Mouse (Mus musculus) c-Kit-positive CD71-positive TER-119-negative erythroid progenitor cells, embryonic 14.5 days (primary cell): ENCODE data around the gene Pex12.
A peak's percentile ranks its signal among the peaks of the same experiment; 100 is the strongest.
"Not testable (repeated sequence)": the region's sequence is repeated elsewhere in the genome, so short reads cannot be mapped to it uniquely, and the experiment has no call there.

Experiments used
- DNase-seq: peaks from one replicate; pipeline ENCODE4 v3.0.0-alpha.2; 2013; ENCODE audit warnings: low read depth

Gene Pex12

GRCm38 (mm10) chr11:83286566-83286965 lies 15.8 kb downstream of the Pex12 start, which contains the start of gene Slfn14:
TSS of gene Slfn14 (minus strand) at chr11:83286726.
- DNase-seq: peak; percentile 83

- DNase-seq: no peak
Observed at GRCm38 (mm10) chr11:83285627-83286026, 16.8 kb downstream of the Pex12 start.

- DNase-seq: no peak
Observed at GRCm38 (mm10) chr11:83282084-83282483, 20.3 kb downstream of the Pex12 start.

GRCm38 (mm10) chr11:83279691-83280090 lies 22.7 kb downstream of the Pex12 start:
- DNase-seq: no peak

GRCm38 (mm10) chr11:83279024-83279423 lies 23.4 kb downstream of the Pex12 start:
- DNase-seq: no peak

GRCm38 (mm10) chr11:83276251-83276650 lies 26.1 kb downstream of the Pex12 start:
- DNase-seq: no peak

GRCm38 (mm10) chr11:83271951-83272843 lies 30.2 kb downstream of the Pex12 start:
- DNase-seq: peak; percentile 57

GRCm38 (mm10) chr11:83271151-83271950 lies 31.0 kb downstream of the Pex12 start:
- DNase-seq: peak; percentile 76

GRCm38 (mm10) chr11:83270842-83271150 lies 31.6 kb downstream of the Pex12 start:
- DNase-seq: no peak

GRCm38 (mm10) chr11:83263146-83263545 lies 39.2 kb downstream of the Pex12 start:
- DNase-seq: peak; percentile 50

- DNase-seq: peak; percentile 73
Observed at GRCm38 (mm10) chr11:83262673-83263072, 39.7 kb downstream of the Pex12 start.

GRCm38 (mm10) chr11:83257211-83257610 lies 45.2 kb downstream of the Pex12 start:
- DNase-seq: not testable (repeated sequence)
